Mouse (Mus musculus): ENCODE data around the gene Synj2. TPM values are rescaled to one million over a fixed set of nuclear protein-coding genes. Genes with fewer than 3 reads are reported as not detected.

Gene Synj2
- polyA plus RNA-seq, 1 experiment from 2014 or later: 6.0 TPM

DNA sequence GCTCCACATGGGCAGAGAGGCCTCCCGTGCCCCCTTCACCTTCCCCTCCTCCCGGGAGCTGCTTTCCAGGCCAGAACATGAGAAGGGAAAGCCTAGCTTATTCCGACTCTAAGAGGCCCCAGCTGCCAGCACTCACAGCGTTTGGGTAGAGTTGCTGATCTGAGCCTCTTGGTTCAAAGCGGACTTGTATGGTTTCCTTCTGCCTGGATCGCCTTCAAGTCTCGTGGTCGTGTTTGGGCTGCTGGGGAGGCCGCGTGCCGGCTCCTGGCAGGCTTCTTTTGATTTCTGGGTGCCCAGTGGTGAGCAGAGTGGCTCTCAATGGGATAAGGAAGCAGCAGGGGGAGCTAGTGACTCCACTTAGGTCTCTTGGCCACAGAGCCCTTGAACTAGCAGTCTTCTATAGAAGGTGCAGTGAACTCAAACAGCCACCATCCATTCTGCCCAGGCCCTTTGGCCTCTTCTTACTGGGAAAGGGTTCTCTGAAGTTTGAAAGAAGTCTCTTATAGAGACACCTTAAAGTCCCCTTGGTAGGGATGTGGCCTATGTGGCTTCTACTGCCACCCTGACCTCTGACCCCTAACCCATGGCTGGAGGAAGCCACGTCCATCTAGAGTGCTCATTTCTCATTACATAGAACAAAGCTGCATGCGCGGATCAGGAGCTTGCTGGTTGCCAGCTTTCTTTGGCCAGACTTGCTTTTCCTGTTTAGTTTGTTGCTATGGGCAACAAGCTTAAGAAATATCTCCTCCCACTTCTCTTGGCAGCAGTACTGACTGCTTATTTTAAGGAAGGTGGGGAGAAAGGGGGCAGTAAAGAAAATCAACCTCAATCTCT lies 64.8 kb downstream of the Synj2 start:
- in situ Hi-C loops (cut with MboI; ENCODE audit: low pct_unique_long_range_greater_than_20kb): loop anchor here (25.0 kb wide), 1 partner anchor 569 kb away; the partner anchor contains the start of gene Tmem242
- H3K27me3 ChIP-seq: no peaks in the 10 kb centered on the region
- POLR2A ChIA-PET: interaction anchor here (0.5 kb wide), 1 partner anchor 513 kb away, joined by 3 read pairs; no protein-coding TSS in a partner anchor
- ATAC-seq (no peak), DNase-seq (ENCODE audit: low read depth, low spot score) (no peak)
- CTCF ChIA-PET: interaction anchor here (0.7 to 2.5 kb wide), 11 partner anchors 9 to 209 kb away, joined by 3 to 9 read pairs (median 4); no protein-coding TSS in a partner anchor
- no peak for TF ChIP-seq CTCF (IDR thresholded peaks at IDR 0.05)

DNA sequence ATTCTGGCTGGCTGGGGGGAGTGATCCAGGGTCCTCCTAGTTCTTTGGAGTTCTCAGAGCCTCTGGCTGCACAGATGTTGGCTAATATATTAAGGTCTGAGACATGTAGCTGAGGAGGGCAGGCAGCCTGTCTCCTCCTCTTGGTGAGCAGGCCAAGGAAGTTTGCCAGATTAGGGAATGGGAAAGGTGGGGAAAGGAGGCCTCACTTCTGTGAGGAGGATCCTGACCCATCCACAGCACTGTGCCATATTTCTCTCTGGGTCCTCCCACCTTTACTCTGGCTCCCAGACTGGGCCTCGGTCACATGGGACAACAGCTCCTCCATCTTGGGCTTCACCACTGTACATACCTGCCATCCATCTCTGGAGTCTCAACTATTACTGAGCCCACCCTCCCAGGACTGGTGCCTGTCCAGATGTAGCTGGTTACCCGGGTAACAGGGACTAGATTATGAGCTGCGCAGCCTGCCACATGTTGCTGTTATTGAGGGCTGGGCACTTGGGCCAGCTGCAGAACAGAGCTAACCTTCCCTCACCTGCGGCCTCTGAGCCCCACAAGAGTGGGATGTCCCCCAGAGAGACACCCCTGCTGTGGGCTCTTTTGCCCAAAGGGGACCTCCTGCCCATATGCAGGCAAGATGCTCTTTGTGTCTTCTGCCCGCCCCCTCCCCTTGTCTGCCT lies 66.2 kb downstream of the Synj2 start:
- ChIA-PET CTCF (interaction anchor here (1.1 to 2.5 kb wide), 6 partner anchors 10 to 130 kb away, joined by 3 to 9 read pairs (median 4); no protein-coding TSS in a partner anchor), POLR2A (interaction anchor here (1.0 kb wide), 1 partner anchor 28 kb away, joined by 3 read pairs; no protein-coding TSS in a partner anchor)
- no peak for TF ChIP-seq CTCF (IDR thresholded peaks at IDR 0.05)
- DNase-seq (ENCODE audit: low read depth, low spot score): no peak
- no peak for ATAC-seq
- no peaks in the 10 kb centered on the region for H3K27me3 ChIP-seq
- in situ Hi-C loops (cut with MboI; ENCODE audit: low pct_unique_long_range_greater_than_20kb): loop anchor here (25.0 kb wide), 1 partner anchor 570 kb away; the partner anchor contains the start of gene Tmem242

DNA sequence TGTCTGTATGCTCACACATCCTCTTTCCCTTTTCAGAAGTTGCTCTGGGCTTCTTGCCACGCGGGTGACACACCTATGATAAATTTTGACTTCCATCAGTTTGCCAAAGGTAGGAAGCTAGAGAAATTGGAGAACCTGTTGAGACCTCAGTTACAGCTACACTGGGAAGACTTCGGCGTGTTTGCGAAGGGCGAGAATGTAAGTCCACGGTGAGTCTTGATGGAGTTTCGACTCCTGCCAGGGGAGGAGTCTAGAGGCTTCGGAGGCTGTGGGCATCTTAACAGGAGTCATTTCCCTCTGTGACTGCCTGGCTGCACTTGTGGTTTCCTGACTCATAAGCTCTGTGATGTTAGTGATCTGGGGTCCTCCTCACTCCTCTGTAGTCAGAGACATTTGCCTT lies 66.8 kb downstream of the Synj2 start:
- no peak for TF ChIP-seq CTCF (IDR thresholded peaks at IDR 0.05)
- POLR2A ChIA-PET: interaction anchor here (1.0 kb wide), 1 partner anchor 29 kb away, joined by 3 read pairs; no protein-coding TSS in a partner anchor
- in situ Hi-C loops (cut with MboI; ENCODE audit: low pct_unique_long_range_greater_than_20kb): loop anchor here (25.0 kb wide), 1 partner anchor 571 kb away; the partner anchor contains the start of gene Tmem242
- CTCF ChIA-PET: interaction anchor here (0.6 to 2.5 kb wide), 8 partner anchors 11 to 131 kb away, joined by 3 to 9 read pairs (median 3); no protein-coding TSS in a partner anchor
- DNase-seq (ENCODE audit: low read depth, low spot score): no peak
- no peaks in the 10 kb centered on the region for H3K27me3 ChIP-seq
- ATAC-seq: peak; percentile 76

DNA sequence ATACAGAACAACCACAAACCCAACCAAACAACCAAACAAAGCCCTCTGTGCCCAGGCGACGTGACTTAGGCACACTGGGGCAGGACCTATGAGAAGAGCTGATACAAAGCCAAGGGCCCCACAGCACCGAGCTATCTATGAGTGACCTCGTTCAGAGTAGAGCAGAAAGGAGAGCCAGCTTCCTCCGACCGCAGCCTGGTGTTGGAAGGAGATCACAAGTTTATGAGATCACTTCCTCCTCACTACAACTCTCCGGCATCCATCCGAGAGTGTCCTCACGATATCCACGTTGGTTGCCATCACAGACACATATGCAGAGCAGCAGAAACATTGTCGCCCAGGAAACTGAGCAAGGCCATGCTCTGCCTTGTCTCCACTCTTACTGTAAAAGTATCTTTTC lies 67.5 kb downstream of the Synj2 start:
- no peaks in the 10 kb centered on the region for H3K27me3 ChIP-seq
- DNase-seq (ENCODE audit: low read depth, low spot score) (no peak), ATAC-seq (no peak)
- CTCF ChIA-PET: interaction anchor here (1.0 to 2.5 kb wide), 7 partner anchors 10 to 132 kb away, joined by 3 to 9 read pairs (median 3); no protein-coding TSS in a partner anchor
- no peak for TF ChIP-seq CTCF (IDR thresholded peaks at IDR 0.05)
- in situ Hi-C loops (cut with MboI; ENCODE audit: low pct_unique_long_range_greater_than_20kb): loop anchor here (25.0 kb wide), 1 partner anchor 571 kb away; the partner anchor contains the start of gene Tmem242
- POLR2A ChIA-PET: no interaction called here

DNA sequence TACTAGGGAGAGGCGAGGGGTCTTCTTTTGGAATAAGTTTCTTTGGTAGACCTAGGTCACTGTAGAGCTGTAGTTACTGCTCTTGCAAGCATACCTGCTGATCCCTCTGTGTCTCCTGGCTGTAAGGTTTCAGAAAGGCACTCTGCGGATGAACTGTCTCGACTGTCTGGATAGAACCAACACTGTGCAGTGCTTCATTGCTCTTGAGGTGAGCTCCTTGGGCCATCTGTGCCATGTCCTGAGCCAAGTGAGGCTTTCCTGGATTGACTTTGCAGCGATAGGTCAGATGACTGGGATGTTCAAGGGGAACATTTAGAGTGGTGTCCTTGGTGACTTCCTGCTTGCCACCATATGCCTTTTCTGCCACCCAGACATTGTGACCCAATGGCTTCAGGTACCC lies 68.5 kb downstream of the Synj2 start:
- no peaks in the 10 kb centered on the region for H3K27me3 ChIP-seq
- DNase-seq (ENCODE audit: low read depth, low spot score): no peak
- in situ Hi-C loops (cut with MboI; ENCODE audit: low pct_unique_long_range_greater_than_20kb): loop anchor here (25.0 kb wide), 1 partner anchor 572 kb away; the partner anchor contains the start of gene Tmem242
- ATAC-seq: no peak
- CTCF ChIA-PET: no interaction called here
- POLR2A ChIA-PET: no interaction called here
- TF ChIP-seq CTCF (IDR thresholded peaks at IDR 0.05): no peak

DNA sequence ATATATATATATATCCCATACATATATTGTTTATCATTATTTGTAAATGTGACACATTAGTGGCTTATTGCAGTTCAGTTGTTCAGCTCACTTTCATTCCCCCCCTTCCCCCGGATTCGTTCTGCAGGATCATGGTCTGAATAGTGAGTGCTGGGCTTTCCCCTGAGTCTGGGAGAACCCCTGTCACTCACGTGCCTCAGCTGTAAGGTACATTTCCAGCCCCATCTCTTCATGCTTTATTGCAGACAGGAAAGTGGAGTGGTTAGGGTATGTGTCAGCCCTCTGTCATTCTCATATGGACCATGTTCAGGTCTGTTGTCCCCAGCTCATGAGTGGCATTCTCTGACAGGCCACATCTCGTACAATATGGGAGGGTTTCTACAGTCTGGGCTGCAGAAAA lies 72.0 kb downstream of the Synj2 start:
- no peak for ATAC-seq
- no peak for TF ChIP-seq CTCF (IDR thresholded peaks at IDR 0.05)
- DNase-seq (ENCODE audit: low read depth, low spot score): no peak
- POLR2A ChIA-PET: no interaction called here
- CTCF ChIA-PET: interaction anchor here (1.5 kb wide), 1 partner anchor 25 kb away, joined by 4 read pairs; no protein-coding TSS in a partner anchor
- in situ Hi-C loops (cut with MboI; ENCODE audit: low pct_unique_long_range_greater_than_20kb): loop anchor here (25.0 kb wide), 1 partner anchor 576 kb away; the partner anchor contains the start of gene Tmem242
- no peaks in the 10 kb centered on the region for H3K27me3 ChIP-seq

DNA sequence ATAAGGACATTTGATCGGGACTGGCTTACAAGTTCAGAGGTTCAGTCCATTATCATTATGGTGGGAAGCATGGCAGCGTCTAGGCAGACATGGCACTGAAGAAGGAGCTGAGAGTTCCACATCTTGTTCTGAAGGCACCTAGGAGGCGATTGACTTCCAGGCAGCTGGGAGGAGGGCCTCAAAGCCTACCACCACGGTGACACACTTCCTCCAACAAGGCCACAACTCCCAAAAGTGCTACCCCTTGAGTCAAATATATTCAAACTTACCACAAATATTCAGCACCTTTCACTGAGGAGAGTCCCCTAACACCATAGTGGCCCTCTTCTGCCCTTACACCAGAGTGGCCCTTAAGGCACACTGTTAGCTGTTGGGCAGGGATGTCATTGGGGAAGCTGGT lies 73.9 kb downstream of the Synj2 start:
- in situ Hi-C loops (cut with MboI; ENCODE audit: low pct_unique_long_range_greater_than_20kb): loop anchor here (25.0 kb wide), 1 partner anchor 578 kb away; the partner anchor contains the start of gene Tmem242
- H3K27me3 ChIP-seq: no peaks in the 10 kb centered on the region
- ChIA-PET POLR2A (no interaction called here), CTCF (interaction anchor here (1.7 kb wide), 1 partner anchor 9 kb away, joined by 5 read pairs; no protein-coding TSS in a partner anchor)
- no peak for TF ChIP-seq CTCF (IDR thresholded peaks at IDR 0.05)
- DNase-seq (ENCODE audit: low read depth, low spot score): no peak
- ATAC-seq: no peak

DNA sequence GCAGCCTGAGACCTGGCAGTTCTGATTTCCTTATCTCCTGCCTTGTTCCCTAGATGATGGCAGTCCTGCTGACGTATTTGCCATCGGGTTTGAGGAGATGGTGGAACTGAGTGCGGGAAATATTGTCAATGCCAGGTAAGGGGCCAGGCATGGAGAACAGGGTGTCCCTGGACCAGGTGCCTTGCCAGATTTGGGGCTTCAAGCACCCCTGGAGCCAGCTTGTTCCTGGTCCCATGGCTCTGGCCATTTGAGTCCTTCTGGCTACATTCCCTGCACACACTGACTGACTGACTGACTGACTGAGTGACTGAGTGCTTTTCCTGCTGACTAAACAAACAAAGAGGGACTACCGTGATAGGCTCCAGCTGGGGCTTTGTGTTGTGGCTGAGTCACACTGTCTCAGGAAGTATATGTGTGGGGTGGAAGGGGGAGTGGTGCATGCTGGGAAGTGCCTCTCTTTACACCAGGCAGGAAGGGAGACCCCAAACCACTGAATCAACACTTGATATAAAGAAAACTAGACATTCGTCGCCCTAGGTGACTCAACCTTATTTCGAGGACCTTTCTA lies 75.2 kb downstream of the Synj2 start:
- DNase-seq (ENCODE audit: low read depth, low spot score) (no peak), ATAC-seq (no peak)
- H3K27me3 ChIP-seq: no peaks in the 10 kb centered on the region
- CTCF ChIA-PET: interaction anchor here (0.8 to 1.8 kb wide), 2 partner anchors 11 to 76 kb away, joined by 3 to 5 read pairs; no protein-coding TSS in a partner anchor
- POLR2A ChIA-PET: no interaction called here
- in situ Hi-C loops (cut with MboI; ENCODE audit: low pct_unique_long_range_greater_than_20kb): loop anchor here (25.0 kb wide), 1 partner anchor 579 kb away; the partner anchor contains the start of gene Tmem242
- TF ChIP-seq CTCF (IDR thresholded peaks at IDR 0.05): no peak

DNA sequence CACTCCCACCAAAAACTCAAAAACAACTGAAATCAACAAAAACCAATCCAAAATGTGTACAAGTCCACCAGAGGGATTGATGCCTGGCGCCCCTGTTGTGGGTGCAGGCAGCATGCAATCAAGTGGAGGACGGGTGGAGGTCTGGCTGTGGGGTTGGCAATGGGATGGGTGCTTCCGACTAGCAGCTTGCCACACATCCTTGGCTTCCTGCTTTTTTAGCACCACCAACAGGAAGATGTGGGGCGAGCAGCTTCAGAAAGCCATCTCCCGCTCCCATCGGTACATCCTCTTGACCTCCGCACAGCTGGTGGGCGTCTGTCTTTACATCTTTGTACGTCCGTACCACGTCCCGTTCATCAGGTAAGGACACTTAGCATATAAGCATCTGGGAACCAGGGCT lies 76.2 kb downstream of the Synj2 start:
- in situ Hi-C loops (cut with MboI; ENCODE audit: low pct_unique_long_range_greater_than_20kb): loop anchor here (25.0 kb wide), 1 partner anchor 580 kb away; the partner anchor contains the start of gene Tmem242
- POLR2A ChIA-PET: no interaction called here
- CTCF ChIA-PET: interaction anchor here (0.8 to 1.8 kb wide), 3 partner anchors 12 to 221 kb away, joined by 3 to 5 read pairs (median 3); no protein-coding TSS in a partner anchor

More for the DNA sequence above, 76.2 kb downstream of the Synj2 start:
- TF ChIP-seq CTCF (IDR thresholded peaks at IDR 0.05): no peak
- H3K27me3 ChIP-seq: no peaks in the 10 kb centered on the region
- ATAC-seq (no peak), DNase-seq (ENCODE audit: low read depth, low spot score) (no peak)
